Mouse (Mus musculus) spleen, postnatal 4 days (tissue): Measurements from ENCODE around the gene Mycl.
A peak's percentile ranks its signal among the peaks of the same experiment; 100 is the strongest.

ENCODE experiments used
- DNase-seq, 2 experiments: peaks; one replicate each; pipeline ENCODE4 v3.0.0; 2022; ENCODE audit warnings: low spot score in 2 of 2

Gene Mycl

DNA sequence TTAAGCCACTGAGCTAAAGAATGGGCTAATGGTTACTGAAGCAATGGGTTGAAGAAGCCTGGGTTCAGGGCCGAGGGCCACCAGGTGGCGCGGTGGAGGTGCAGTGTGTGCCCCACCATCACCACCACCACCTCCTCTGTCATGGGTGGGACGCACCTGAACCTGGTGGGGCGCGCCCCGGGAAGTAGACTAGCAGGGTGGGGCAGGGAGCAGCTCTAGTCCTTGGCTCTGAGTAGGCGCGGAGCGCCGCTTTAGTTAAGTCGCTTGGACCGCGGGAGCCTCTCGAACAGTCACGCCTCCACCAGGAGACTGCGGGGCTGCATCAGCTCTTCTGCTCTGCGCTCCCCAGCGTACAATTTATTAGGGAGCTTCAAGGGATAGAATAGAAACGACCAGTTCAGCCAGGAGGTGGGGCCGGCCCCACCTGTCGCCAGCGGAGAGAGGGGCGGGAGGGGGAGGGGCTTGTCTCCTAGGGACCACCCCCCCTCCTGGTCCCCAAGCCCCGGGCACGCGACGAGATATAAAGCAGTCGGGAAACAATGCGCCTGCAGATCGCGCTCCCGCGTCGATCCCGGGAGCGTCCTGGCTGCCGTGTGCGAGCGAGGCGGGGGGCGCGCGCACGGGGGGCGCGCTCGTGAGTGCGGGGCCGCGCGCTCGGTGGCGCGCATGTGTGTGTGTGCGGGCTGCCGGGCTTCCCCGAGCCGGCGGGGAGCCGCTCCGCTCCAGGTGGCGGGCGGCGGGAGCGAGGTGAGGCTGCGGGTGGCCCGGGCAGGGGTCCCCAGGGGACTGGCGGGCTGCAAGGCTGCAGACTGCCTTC, at the start of gene Mycl:
Gene Mycl (plus strand): TSS at position 249 of the 817 bp plus-strand sequence.
- peak; percentile 76 to 90 for DNase-seq

GRCm38 (mm10) chr4:122947223-122947622, 48.2 kb upstream of the Mycl start:
- DNase-seq: no peak

- no peak for DNase-seq
Observed at GRCm38 (mm10) chr4:122949096-122949495, 46.4 kb upstream of the Mycl start.

- no peak for DNase-seq
Observed at GRCm38 (mm10) chr4:122954680-122955411, 40.6 kb upstream of the Mycl start.

DNA sequence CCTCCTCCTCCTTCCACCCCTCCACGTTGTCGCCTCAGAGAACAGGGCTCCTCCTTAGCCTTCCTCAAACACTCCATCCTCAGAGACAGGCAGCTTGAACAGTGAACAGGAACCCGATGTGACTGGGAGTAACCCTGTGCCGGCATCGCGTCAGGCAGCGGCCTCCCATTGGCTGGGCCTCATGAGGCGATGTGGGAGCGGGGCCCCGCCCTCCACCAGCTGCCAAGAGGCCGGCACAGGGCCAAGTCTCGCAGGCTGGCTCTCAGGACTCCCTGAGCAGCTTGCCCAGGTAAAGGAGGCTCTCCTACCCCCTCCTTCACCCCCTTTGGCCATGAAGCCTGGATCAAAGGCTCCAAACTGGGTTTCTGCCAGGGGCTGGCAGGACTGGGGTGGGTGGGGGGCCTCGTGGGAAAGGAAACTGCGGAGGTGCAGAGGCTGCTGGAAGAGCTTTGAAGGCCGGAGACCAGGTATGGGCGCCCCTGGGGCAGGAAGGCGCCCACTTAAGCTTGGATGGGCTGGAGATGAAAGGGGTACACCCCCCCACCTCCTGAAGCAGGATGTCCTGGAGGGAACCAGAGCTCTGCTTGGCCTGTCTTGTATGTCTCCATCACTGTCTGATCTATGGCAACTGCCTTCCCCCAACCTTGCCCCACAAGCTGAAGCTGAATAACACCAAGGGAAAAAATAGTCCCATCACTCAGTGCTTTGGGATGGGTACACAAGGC, 39.9 kb upstream of the Mycl start:
- DNase-seq: peak; percentile 78 to 88

- DNase-seq: no peak
Observed at GRCm38 (mm10) chr4:122956301-122956700, 39.2 kb upstream of the Mycl start.

- DNase-seq: no peak
Observed at GRCm38 (mm10) chr4:122958491-122959031, 36.9 kb upstream of the Mycl start.

DNA sequence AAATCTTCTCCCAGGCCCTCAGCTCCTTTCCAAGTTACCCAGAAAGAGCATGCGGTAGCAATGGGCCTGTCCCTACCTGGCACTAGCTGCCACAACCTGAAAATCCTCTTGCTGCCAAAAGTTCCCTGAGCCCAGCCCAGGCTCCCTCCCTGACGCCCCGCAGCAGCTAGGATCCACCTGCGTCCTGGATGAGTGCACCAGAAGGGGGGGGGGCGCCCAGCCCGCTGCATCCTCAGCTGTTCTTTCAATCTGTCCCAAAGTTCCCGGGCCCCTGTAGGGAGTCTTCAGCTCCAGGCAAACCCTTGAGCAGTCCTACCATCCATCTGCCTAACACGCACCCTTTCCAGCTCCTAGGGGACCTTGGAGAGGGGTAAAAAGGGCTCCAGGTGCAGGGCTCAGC, 35.6 kb upstream of the Mycl start:
- DNase-seq: no peak

DNA sequence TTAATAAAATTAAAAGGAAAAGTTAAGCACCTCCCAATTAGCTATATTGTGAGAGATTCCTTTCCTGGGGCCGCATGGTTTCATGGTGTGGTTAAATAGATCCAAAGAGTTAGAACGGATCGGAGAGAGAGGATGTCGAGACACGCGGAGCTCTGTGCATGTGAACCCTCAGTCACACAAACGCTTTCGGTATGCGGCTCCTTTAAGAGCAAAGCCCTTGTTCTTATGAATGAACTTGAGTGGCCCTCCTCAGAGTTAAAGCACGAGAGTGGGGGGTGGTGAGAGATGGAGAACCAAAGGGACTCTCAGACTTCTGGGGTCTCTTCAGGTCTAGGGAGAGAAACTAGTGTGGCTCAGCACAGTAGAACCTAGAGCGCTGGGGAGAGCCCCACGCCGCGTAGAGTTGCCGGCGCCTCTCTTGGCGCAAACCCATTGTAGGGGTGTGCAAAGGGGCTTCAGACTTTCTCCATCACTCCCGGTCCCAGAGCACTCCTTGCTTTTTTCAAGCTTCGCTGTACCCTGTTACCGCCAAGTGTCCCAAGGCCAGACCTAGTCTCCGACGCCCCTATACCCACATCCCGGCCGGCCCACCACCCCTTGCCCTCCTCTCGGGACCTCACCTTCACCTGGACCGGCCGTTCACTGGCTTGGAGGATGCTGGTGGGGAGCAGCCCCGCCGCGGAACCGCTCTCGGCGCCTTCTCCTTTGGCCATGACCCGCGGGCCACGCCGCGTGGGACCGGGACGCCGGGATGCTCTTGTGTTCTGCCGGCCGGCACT, 34.9 kb upstream of the Mycl start:
- peak in 1 of 2 experiments; percentile 66 for DNase-seq

DNA sequence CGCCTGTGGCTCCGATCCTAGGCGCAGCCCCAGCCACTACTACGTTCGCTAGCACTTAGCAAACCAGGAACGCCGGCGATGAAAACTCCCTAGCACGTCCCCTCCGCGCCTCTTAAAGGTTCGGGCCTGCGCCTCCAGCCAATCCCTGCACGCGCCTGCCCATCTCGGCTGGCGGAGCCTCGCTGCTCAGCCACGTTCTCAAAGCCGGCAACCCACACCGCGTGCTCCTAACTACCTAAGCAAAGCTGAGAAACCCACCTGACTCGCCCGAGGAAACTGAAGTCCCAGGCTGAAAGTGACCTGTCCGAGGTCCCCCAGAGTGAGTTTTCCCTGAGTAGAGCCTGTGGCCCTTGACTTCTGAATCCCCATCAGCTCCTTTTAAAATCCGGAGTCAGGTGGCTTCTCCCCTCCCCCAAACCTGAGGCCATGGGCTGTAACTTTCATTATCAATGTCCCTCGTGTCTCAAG, 34.3 kb upstream of the Mycl start, which contains the start of gene Mfsd2a:
Gene Mfsd2a (minus strand): TSS at position 89 of the 468 bp plus-strand sequence.
- DNase-seq: peak in 1 of 2 experiments; percentile 72

GRCm38 (mm10) chr4:122961589-122961988, 33.9 kb upstream of the Mycl start:
- DNase-seq: no peak

- DNase-seq: no peak
Observed at GRCm38 (mm10) chr4:122962751-122963150, 32.7 kb upstream of the Mycl start.

GRCm38 (mm10) chr4:122968106-122968505, 27.3 kb upstream of the Mycl start:
- no peak for DNase-seq

DNA sequence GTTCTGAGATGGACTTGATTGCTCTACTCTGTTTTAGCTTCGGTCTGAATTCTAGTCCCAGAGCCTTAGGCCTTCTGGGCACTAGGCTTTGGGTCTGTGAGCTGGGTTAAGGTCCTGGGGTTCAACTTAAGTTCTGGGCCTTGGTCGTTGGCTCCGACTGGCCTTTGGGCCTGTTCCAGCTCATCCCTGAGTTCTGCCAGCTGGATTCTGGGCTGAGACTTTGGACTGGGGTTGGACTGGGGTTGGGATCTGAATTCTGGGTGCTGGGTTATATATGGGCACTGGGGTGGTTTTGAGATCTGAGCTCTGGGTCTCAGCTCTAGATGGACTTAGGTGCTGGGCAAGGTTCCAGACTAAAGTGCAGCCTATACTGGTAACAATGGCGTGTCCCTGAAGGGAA, 24.3 kb upstream of the Mycl start:
- DNase-seq: no peak

DNA sequence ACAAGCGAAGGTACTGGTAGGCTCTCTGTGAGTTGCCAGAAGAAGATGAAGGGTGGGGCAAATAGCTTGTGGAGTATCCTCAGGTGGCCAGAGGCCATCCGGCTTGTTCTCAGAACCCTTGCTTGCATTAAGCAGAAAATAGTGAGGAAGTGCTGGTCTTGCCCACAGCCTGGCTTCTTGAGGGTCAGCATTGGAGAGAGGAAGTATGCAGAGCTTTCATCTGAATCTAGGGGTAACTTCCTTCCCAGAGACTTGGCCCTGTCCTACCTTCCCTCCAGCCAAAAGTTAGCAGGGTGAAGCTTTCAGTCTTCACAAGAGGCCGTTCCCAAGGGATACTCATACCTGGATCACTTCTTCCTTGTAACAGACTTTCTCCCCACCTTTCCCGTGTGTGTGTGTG, 23.8 kb upstream of the Mycl start:
- DNase-seq: no peak

DNA sequence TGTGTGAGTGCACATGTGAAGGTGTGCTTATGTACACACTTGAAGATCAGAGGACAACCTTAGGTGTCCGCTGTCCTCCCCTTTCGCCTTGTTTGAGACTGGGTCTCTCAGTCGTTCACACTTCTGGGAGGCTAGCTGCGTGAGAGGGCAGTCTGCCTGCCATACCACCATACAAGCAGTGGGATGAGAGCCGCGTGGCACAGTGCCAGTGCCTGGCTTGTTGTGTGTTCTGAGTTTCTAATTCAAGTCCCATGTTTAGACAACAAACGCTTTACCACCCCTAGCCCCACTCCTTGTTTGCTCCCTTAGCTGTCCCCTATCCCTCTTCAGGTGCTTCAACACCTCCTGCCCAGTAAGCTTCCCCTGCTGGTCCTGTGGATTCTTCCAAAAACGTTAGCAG, 23.4 kb upstream of the Mycl start:
- DNase-seq: no peak

DNA sequence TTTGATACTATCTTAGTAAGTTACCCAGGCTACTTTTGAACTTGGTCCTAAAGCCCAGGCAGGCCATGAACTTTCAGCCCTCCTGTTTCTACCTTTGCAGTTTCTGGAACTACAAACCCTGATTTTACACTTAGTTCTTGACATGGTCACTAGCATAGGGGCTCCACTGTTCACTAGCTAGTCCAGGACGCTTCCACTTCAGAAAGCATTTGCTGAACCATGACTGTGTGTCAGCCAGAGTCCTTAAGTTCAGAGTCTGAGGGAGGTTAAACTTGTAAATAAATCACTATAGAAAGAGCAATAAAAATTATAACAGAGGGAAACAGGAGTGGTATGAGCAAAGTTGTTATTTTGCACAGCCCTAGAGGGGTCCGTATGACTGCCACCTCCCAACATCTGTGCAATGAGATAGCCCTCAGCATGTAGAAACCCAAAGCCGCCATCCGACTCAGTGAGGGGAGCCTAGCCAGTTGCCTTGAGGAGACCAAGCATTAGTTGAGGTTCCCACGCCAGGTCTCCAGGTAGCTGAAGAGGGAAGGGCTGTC, 20.4 kb upstream of the Mycl start:
- no peak for DNase-seq

DNA sequence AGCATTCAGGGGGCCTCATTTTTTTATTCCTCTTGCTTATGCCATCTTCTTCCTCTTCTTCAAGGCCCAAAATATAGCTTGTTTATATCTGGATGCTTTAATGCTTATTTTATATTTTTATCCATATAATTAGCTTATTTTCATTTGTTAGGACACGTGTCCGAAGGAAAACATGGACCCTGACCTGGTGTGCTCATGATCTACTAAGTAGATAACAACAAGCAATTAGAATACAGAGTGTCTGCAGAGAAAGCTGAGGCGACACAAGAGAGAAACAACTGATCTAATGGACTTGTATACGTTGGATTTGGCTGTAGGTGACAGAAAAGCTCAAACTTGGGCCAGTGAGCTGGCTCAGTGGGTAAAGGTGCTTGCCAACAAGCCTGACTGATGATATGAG, 18.6 kb upstream of the Mycl start:
- DNase-seq: no peak

DNA sequence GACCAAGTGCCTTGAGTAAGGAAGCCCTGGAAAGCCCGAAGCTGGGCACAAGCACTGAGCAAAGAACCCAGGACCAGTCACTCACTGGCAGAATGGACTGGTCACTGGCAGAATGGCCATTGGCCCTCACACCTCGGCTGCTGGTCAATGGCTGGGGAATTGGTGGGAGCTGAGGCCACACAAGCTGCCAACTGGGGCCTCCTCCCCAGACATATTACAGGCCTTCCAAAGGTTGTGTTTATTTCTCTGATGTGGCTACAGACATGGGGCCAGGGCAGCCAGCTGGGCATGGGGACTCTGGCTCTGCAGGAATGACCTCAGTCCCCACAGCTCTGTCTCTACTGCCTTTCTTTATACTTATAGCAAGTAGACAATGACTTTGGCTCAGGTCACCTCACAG, 16.6 kb upstream of the Mycl start:
- DNase-seq: no peak

DNA sequence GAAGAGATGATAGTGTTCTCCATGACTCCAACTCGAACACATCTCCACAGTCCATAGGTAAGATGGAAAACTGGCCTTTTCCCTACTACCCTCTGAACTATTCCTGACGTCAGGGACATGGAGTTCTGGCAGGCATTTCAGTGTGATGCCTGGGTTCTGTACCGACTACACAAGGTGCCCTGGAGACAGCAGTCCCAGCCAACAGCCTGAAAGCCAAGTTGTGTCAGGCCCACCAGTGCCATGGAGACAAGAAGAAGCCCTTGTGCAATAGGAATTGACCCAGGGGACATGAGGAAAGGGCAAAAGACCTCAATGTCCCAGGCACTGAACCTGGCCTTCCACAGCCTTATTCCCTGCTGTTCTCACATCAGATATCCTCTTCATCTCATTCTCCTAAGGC, 15.6 kb upstream of the Mycl start:
- DNase-seq: no peak

DNA sequence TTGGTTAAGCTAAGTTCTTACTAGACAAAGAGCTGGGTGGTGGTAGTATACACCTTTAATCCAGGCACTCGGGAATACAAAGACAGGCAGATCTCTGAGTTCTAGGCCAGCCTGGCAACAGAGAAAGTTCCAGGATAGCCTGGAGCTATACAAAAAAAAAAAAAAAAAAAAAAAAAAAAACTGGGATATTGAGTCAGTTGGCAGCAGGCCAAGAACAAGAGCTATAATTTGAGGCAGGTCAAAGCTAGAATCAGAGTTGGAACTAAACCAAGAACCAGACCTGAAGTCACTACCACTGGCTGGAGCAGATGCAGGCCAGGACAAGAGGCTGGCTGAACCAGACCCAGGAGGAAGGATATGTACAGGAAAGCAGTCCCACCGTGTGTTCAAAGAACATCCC, 14.8 kb upstream of the Mycl start:
- DNase-seq: no peak
